Mouse (Mus musculus): ENCODE measurements at regions not wholly inside any gene's neighbourhood (a gene's known extent, or its start where the extent isn't known, plus 50 kb on each side); places are given as distances from the start of the nearest gene placed in this dataset.

DNA sequence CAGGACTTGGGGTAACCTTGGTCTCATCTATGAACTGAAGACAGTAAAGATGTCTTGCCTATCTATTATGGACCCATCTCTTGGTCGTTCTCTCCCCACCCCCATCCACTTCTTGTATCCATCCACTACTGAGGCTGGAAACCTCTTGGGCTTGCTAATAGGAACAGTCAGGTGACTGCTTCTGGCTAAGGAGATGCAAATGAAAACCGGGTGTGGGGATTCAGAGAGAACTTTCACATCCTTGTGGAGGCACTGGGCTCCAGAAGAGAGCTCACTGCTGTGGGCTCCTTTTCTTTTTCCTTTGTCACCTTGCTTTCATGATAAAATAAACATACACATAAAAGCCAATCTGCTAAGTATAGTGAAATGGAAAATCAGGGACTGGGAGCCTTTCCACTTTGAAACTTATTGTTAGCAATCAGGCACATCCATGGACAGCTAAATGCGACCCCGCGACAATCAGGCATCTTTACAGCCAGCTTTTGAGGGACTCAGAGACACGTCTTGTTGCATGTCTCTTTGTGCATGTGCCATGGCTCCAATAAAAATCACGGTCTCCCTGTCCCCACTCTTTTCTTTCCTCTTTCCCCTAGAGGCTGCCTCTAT, 115.0 kb upstream of the Plxnc1 start:
- TF ChIP-seq EP300 (IDR thresholded peaks at IDR 0.05; ENCODE audit: insufficient read depth, low read depth, low read length) (no peak), POLR2A (IDR thresholded peaks at IDR 0.05; ENCODE audit: insufficient read depth, low read length) (no peak), CTCF (IDR thresholded peaks at IDR 0.05; ENCODE audit: low read depth, low read length) (no peak)

Data from ES-Bruce4 (cell line).